Mouse (Mus musculus) CH12.LX (cell line): ENCODE results near the gene Serpinf2.

Source experiments
- CTCF ChIP-seq, 2 experiments: IDR thresholded peaks in 1 of 2; conservative IDR thresholded peaks in 1 of 2; 2 replicates each; pipeline ENCODE4 v1.5.1; 2011 to 2012; ENCODE audit warnings: low read depth in 2 of 2, low read length in 2 of 2, improper control_type of control experiment in 1 of 2, inconsistent platforms in 1 of 2, mild to moderate bottlenecking in 1 of 2, moderate library complexity in 1 of 2
- ETS1 ChIP-seq: conservative IDR thresholded peaks from 2 replicates; pipeline ENCODE4 v1.6.1; 2012; ENCODE audit warnings: low read depth, mild to moderate bottlenecking, inconsistent platforms, low read length, improper control_type of control experiment, moderate library complexity
- GABPA ChIP-seq: IDR thresholded peaks from 2 replicates; pipeline ENCODE4 v1.6.1; 2012; ENCODE audit warnings: low read depth, low read length, improper control_type of control experiment, inconsistent platforms; ENCODE audit not compliant: insufficient replicate concordance
- SIN3A ChIP-seq: IDR thresholded peaks from 2 replicates; pipeline ENCODE4 v1.6.1; 2012; ENCODE audit warnings: low read length, improper control_type of control experiment, inconsistent platforms
- SMC3 ChIP-seq: IDR thresholded peaks from 2 replicates; pipeline ENCODE4 v1.6.1; 2011; ENCODE audit warnings: low read depth, low read length, improper control_type of control experiment
- TBP ChIP-seq: conservative IDR thresholded peaks from 2 replicates; pipeline ENCODE4 v1.6.1; 2011; ENCODE audit warnings: low read depth, low read length, improper control_type of control experiment
- USF1 ChIP-seq: IDR thresholded peaks from 2 replicates; pipeline ENCODE4 v1.6.1; 2014; ENCODE audit warnings: low read depth, mild to moderate bottlenecking, inconsistent platforms, low read length, improper control_type of control experiment

DNA sequence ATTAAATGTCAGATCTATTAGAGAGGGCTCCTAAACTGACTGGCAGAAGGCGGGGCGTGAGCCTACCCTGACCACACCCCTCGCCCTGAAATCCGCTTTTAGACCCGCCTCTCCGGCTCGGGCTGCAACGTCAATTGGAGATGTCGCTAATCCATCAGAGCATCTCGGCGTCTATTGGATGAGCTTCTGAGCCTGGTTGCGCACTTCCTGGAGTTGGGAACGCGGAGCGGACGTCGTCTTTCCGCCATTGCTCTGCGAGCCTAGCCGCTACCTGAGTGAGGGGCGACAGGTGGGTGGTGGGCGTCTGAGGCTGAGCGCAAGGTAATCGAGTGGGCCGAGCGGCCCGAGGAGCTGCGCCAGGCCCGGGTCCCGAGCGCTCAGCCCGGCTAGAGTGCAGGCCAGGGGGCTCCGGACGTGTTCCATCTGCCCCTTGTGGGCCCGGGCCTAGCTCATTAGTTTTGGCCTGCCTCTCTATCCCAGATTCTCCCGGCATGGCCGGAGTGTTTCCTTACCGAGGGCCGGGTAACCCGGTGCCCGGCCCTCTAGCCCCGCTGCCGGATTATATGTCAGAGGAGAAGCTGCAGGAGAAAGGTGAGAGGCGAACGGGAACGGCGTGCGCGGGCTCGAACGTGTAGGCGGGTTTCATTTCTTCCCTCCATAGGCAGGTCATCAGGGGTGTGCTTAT lies 47.4 kb upstream of the Serpinf2 start, which contains the start of gene Prpf8:
- TF ChIP-seq ETS1: no peak
- TF ChIP-seq SMC3: peak; percentile 3; the same call in 1 of the 2 replicates
- TF ChIP-seq GABPA: no peak; the same call in 1 of the 2 replicates
- no peak for TF ChIP-seq CTCF (conservative IDR thresholded peaks at IDR 0.05 in 1 of 2, IDR thresholded peaks at IDR 0.05 in 1 of 2; ENCODE audit: low read depth in 2 of 2, low read length in 2 of 2)
- peak; percentile 86 for TF ChIP-seq TBP
- TF ChIP-seq USF1: no peak; the same call in 1 of the 2 replicates
- peak; percentile 69; the same call in 1 of the 2 replicates for TF ChIP-seq SIN3A
